Mouse (Mus musculus): ENCODE measurements around the gene Tsc22d1. TPM values are rescaled to one million over a fixed set of nuclear protein-coding genes. Genes with fewer than 3 reads are reported as not detected.

Tsc22d1 gene
- polyA plus RNA-seq, 1 experiment = 281 TPM

- H3K27me3 ChIP-seq (ENCODE audit: control insufficient read depth, insufficient read depth, insufficient read length) = no peaks in the 10 kb centered on the region
- H3K79me2 ChIP-seq (ENCODE audit: control insufficient read depth, insufficient read depth) = peaks cover 12% of the 10 kb centered on the region
- no peak overlapping the region for H3K4me3 ChIP-seq
- H3ac ChIP-seq (ENCODE audit: control insufficient read depth, insufficient read length) = no peak overlapping the region
- no peaks in the 10 kb centered on the region for H3K36me3 ChIP-seq (ENCODE audit: control insufficient read depth, insufficient read depth)
- no peak for TF ChIP-seq E2F4 (IDR thresholded peaks at IDR 0.05; ENCODE audit: insufficient read depth)
- TF ChIP-seq MYOD1 (IDR thresholded peaks at IDR 0.05; ENCODE audit: control insufficient read depth in 1 of 3, insufficient read length in 2 of 3, low read depth in 2 of 3) = no peak
- no peak for TF ChIP-seq USF1 (IDR thresholded peaks at IDR 0.05; ENCODE audit: low read depth)
- no peak for TF ChIP-seq MAX (IDR thresholded peaks at IDR 0.05; ENCODE audit: low read depth)
- no peak for TF ChIP-seq POLR2A (IDR thresholded peaks at IDR 0.05; ENCODE audit: insufficient read length, low read depth)
- TF ChIP-seq MYOG (IDR thresholded peaks at IDR 0.05; ENCODE audit: control insufficient read depth in 1 of 3, insufficient read depth in 1 of 3, insufficient read length in 2 of 3, low read depth in 2 of 3) = no peak
- TF ChIP-seq TCF3 (IDR thresholded peaks at IDR 0.05; ENCODE audit: insufficient read length, low read depth) = no peak
- no peak for TF ChIP-seq TCF12 (IDR thresholded peaks at IDR 0.05; ENCODE audit: insufficient read depth, poor library complexity, severe bottlenecking)
- no peak for TF ChIP-seq SRF (IDR thresholded peaks at IDR 0.05; ENCODE audit: control insufficient read depth, insufficient read length, low read depth)
- no peak for TF ChIP-seq REST (IDR thresholded peaks at IDR 0.05; ENCODE audit: insufficient read depth, insufficient read length)
- TF ChIP-seq CEBPB (IDR thresholded peaks at IDR 0.05; ENCODE audit: insufficient read depth, poor library complexity, severe bottlenecking) = no peak
- TF ChIP-seq POLR2AphosphoS2 (IDR thresholded peaks at IDR 0.05; ENCODE audit: insufficient read length, low read depth) = no peak
- no peak overlapping the region for H3K4me2 ChIP-seq (ENCODE audit: low read depth)
Measured at GRCm38 (mm10) chr14:76488101-76489044, 73.6 kb downstream of the Tsc22d1 start.

- Histone ChIP-seq H3K36me3 (ENCODE audit: control insufficient read depth, insufficient read depth) (no peaks in the 10 kb centered on the region), H3ac (ENCODE audit: control insufficient read depth, insufficient read length) (no peak overlapping the region), H3K4me3 (no peak overlapping the region), H3K4me2 (ENCODE audit: low read depth) (no peak overlapping the region), H3K27me3 (ENCODE audit: control insufficient read depth, insufficient read depth, insufficient read length) (no peaks in the 10 kb centered on the region), H3K79me2 (ENCODE audit: control insufficient read depth, insufficient read depth) (peaks cover 12% of the 10 kb centered on the region)
- TF ChIP-seq E2F4 (IDR thresholded peaks at IDR 0.05; ENCODE audit: insufficient read depth) (no peak), MYOD1 (IDR thresholded peaks at IDR 0.05; ENCODE audit: control insufficient read depth in 1 of 3, insufficient read length in 2 of 3, low read depth in 2 of 3) (no peak), CEBPB (IDR thresholded peaks at IDR 0.05; ENCODE audit: insufficient read depth, poor library complexity, severe bottlenecking) (no peak), USF1 (IDR thresholded peaks at IDR 0.05; ENCODE audit: low read depth) (no peak), TCF12 (IDR thresholded peaks at IDR 0.05; ENCODE audit: insufficient read depth, poor library complexity, severe bottlenecking) (no peak), SRF (IDR thresholded peaks at IDR 0.05; ENCODE audit: control insufficient read depth, insufficient read length, low read depth) (no peak), REST (IDR thresholded peaks at IDR 0.05; ENCODE audit: insufficient read depth, insufficient read length) (no peak), MAX (IDR thresholded peaks at IDR 0.05; ENCODE audit: low read depth) (no peak), TCF3 (IDR thresholded peaks at IDR 0.05; ENCODE audit: insufficient read length, low read depth) (no peak), MYOG (IDR thresholded peaks at IDR 0.05; ENCODE audit: control insufficient read depth in 1 of 3, insufficient read depth in 1 of 3, insufficient read length in 2 of 3, low read depth in 2 of 3) (no peak), POLR2A (IDR thresholded peaks at IDR 0.05; ENCODE audit: insufficient read length, low read depth) (no peak), POLR2AphosphoS2 (IDR thresholded peaks at IDR 0.05; ENCODE audit: insufficient read length, low read depth) (no peak)
Measured at GRCm38 (mm10) chr14:76489128-76489527, 74.4 kb downstream of the Tsc22d1 start.

GRCm38 (mm10) chr14:76495022-76495421, 80.3 kb downstream of the Tsc22d1 start:
- Histone ChIP-seq H3K27me3 (ENCODE audit: control insufficient read depth, insufficient read depth, insufficient read length) (no peaks in the 10 kb centered on the region), H3K79me2 (ENCODE audit: control insufficient read depth, insufficient read depth) (no peaks in the 10 kb centered on the region), H3ac (ENCODE audit: control insufficient read depth, insufficient read length) (no peak overlapping the region), H3K4me3 (no peak overlapping the region), H3K36me3 (ENCODE audit: control insufficient read depth, insufficient read depth) (no peaks in the 10 kb centered on the region), H3K4me2 (ENCODE audit: low read depth) (no peak overlapping the region)
- TF ChIP-seq CEBPB (IDR thresholded peaks at IDR 0.05; ENCODE audit: insufficient read depth, poor library complexity, severe bottlenecking) (no peak), USF1 (IDR thresholded peaks at IDR 0.05; ENCODE audit: low read depth) (no peak), E2F4 (IDR thresholded peaks at IDR 0.05; ENCODE audit: insufficient read depth) (no peak), MYOG (IDR thresholded peaks at IDR 0.05; ENCODE audit: control insufficient read depth in 1 of 3, insufficient read depth in 1 of 3, insufficient read length in 2 of 3, low read depth in 2 of 3) (no peak), SRF (IDR thresholded peaks at IDR 0.05; ENCODE audit: control insufficient read depth, insufficient read length, low read depth) (no peak), POLR2A (IDR thresholded peaks at IDR 0.05; ENCODE audit: insufficient read length, low read depth) (no peak), REST (IDR thresholded peaks at IDR 0.05; ENCODE audit: insufficient read depth, insufficient read length) (no peak), TCF12 (IDR thresholded peaks at IDR 0.05; ENCODE audit: insufficient read depth, poor library complexity, severe bottlenecking) (no peak), TCF3 (IDR thresholded peaks at IDR 0.05; ENCODE audit: insufficient read length, low read depth) (no peak), MAX (IDR thresholded peaks at IDR 0.05; ENCODE audit: low read depth) (no peak), POLR2AphosphoS2 (IDR thresholded peaks at IDR 0.05; ENCODE audit: insufficient read length, low read depth) (no peak), MYOD1 (IDR thresholded peaks at IDR 0.05; ENCODE audit: control insufficient read depth in 1 of 3, insufficient read length in 2 of 3, low read depth in 2 of 3) (no peak)

- Histone ChIP-seq H3K4me2 (ENCODE audit: low read depth) (no peak overlapping the region), H3K27me3 (ENCODE audit: control insufficient read depth, insufficient read depth, insufficient read length) (no peaks in the 10 kb centered on the region), H3K4me3 (no peak overlapping the region), H3K36me3 (ENCODE audit: control insufficient read depth, insufficient read depth) (no peaks in the 10 kb centered on the region), H3K79me2 (ENCODE audit: control insufficient read depth, insufficient read depth) (no peaks in the 10 kb centered on the region), H3ac (ENCODE audit: control insufficient read depth, insufficient read length) (no peak overlapping the region)
- no peak for TF ChIP-seq TCF3 (IDR thresholded peaks at IDR 0.05; ENCODE audit: insufficient read length, low read depth)
- TF ChIP-seq MYOG (IDR thresholded peaks at IDR 0.05; ENCODE audit: control insufficient read depth in 1 of 3, insufficient read depth in 1 of 3, insufficient read length in 2 of 3, low read depth in 2 of 3) = no peak
- TF ChIP-seq E2F4 (IDR thresholded peaks at IDR 0.05; ENCODE audit: insufficient read depth) = no peak
- no peak for TF ChIP-seq USF1 (IDR thresholded peaks at IDR 0.05; ENCODE audit: low read depth)
- TF ChIP-seq MAX (IDR thresholded peaks at IDR 0.05; ENCODE audit: low read depth) = no peak
- no peak for TF ChIP-seq TCF12 (IDR thresholded peaks at IDR 0.05; ENCODE audit: insufficient read depth, poor library complexity, severe bottlenecking)
- TF ChIP-seq SRF (IDR thresholded peaks at IDR 0.05; ENCODE audit: control insufficient read depth, insufficient read length, low read depth) = no peak
- no peak for TF ChIP-seq CEBPB (IDR thresholded peaks at IDR 0.05; ENCODE audit: insufficient read depth, poor library complexity, severe bottlenecking)
- no peak for TF ChIP-seq REST (IDR thresholded peaks at IDR 0.05; ENCODE audit: insufficient read depth, insufficient read length)
- TF ChIP-seq MYOD1 (IDR thresholded peaks at IDR 0.05; ENCODE audit: control insufficient read depth in 1 of 3, insufficient read length in 2 of 3, low read depth in 2 of 3) = no peak
- TF ChIP-seq POLR2A (IDR thresholded peaks at IDR 0.05; ENCODE audit: insufficient read length, low read depth) = no peak
- TF ChIP-seq POLR2AphosphoS2 (IDR thresholded peaks at IDR 0.05; ENCODE audit: insufficient read length, low read depth) = no peak
Measured at GRCm38 (mm10) chr14:76497187-76497586, 82.4 kb downstream of the Tsc22d1 start.

Data from myocyte (in vitro differentiated cells).